Mouse (Mus musculus) adrenal gland (tissue): ENCODE measurements at regions not wholly inside any gene's neighbourhood (a gene's known extent, or its start where the extent isn't known, plus 50 kb on each side); places are given as distances from the start of the nearest gene placed in this dataset.

Experiments
- intact Hi-C: fragments of 180-260 bp; cut with DNase I; formaldehyde crosslinking; loops from one replicate; pipeline ENCODE4 v1.15.1; 2025

- intact Hi-C loops = no loop called here
These were observed 543.7 kb downstream of the Nfib start for GRCm38 (mm10) chr4:82161818-82162217.

- intact Hi-C loops = no loop called here
These were observed 544.3 kb downstream of the Nfib start for GRCm38 (mm10) chr4:82161232-82161631.

DNA sequence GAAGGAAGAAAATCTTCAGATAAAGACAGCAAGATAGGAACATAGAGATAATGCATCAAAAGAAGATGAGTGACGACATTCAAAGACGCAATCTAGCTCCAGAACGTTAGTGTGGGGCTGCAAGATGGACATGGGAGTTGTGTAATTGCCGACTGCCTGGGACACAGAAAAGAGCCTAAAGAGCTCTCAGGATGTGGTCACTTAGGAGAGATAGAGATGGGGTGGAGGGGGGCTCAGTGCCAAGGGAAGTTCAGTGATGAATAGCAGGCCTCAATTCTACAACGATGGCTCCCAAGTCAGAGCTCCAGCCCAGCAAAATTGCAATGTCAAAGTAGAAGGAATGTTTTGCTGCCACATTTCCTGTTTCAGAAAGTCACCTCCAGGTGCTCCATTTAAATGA is 545.3 kb downstream of the Nfib start:
- intact Hi-C loops = no loop called here

GRCm38 (mm10) chr4:82155642-82156320 is 549.8 kb downstream of the Nfib start:
- intact Hi-C loops = no loop called here

DNA sequence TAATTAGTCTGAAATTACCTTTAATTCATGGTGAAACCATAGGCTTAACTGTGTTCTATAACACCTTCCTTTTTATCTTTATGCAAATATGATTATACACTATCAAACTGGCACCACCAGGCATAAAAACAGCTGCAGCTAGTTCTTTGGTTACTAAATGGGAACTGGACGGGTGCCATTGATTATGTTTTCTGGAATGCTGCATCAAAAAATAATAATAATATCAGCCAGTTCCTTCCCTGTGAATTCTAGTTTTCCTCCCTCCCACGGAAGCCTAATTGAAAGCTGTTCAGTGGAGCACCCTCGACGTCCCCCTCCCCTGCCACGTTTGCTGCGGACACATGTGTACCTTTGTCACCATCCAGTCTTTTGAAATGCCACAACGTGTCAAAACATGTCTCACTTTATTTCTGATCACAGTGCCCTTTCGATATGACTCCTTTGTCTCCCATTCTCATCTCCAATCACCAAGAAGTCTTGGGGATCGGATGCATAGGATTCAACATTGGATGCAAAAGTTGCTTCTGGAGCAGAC is 551.5 kb downstream of the Nfib start:
- intact Hi-C loops = no loop called here

- intact Hi-C loops = no loop called here
These were observed 551.9 kb downstream of the Nfib start for GRCm38 (mm10) chr4:82153604-82154003.

GRCm38 (mm10) chr4:82149957-82150356 is 555.6 kb downstream of the Nfib start:
- intact Hi-C loops = no loop called here

DNA sequence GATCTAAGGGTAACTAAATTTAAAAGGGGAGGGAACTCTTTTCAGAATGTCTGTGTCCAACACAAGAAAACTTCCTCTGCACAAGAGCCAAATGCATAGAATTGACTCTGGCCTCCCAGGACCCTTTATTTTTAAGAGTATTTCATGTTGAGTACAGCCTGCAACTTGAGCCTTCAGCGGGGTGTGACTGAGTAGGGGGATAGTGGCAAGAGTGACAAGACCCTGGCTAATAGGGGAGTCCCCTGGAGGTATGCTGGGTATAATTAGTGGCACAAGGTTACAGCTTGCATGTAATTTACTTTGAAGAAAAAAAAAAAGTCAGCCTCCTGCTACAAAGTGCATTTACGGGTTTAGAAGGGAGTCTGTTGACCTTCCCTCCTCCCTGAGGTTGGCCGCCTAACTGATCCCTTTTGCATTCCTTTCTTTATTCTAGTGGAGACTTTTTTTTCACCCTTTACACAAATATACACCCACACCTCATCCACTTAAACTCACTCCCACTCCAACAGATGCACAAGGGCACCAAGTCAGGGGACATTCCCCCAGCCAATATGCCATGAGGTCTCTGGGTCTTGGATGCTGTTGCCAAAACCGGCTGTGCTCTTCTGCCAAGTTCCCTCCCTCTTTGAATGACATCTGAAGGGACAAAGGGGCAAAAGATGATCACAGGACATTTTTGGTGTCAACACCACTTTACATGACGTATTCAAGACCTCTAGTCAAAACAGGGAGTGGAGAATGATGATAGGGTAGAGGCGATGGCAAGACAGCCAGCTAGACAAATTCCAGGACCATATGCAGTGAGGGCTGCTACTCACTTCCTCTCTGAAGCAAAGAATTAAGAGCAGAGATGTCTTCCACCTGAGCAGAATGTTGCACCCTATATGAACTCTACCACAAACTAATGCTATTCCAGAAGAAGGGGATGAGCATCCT is 557.2 kb downstream of the Nfib start:
- intact Hi-C loops = no loop called here

DNA sequence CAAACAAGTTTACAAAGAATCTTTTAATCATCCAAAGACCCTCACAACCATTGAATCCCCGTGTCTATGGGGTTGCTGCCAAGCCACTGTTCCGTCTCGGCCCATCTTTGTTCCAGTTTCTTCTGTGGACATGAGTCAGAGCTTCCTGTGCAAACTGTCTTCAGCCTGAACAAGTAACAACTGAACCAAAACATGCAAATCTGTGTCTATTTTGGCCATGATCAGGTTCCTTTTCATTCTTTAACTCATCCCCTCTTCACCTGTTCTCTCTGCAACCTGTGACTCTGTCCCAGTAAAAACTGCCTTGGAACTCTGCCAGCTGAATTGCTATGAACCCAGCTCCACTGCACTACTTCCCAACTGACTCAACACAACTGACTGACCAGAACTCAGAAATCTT is 563.2 kb downstream of the Nfib start:
- intact Hi-C loops = no loop called here

DNA sequence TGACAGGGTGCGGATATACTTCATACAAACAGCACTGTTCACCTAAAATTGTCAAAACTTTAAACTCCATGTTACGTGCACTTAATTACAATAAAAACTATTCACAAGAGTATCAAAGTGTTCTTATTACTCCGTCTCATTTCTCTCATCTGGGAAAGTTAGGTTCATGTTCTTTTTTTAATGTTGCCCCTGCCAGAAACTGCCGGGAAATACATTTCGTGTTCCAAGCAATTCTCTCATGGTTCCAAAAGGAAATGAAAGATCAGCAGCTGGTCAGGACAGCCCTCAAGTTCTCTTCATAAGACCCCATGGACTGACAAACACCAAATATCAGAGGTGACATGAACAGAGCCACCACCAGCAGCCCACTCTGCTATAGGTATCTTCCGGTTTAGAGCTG is 565.7 kb downstream of the Nfib start:
- intact Hi-C loops = no loop called here

GRCm38 (mm10) chr4:82139016-82139415 is 566.5 kb downstream of the Nfib start:
- intact Hi-C loops = no loop called here

- intact Hi-C loops = no loop called here
These were observed 572.7 kb downstream of the Nfib start for GRCm38 (mm10) chr4:82132851-82133250.

DNA sequence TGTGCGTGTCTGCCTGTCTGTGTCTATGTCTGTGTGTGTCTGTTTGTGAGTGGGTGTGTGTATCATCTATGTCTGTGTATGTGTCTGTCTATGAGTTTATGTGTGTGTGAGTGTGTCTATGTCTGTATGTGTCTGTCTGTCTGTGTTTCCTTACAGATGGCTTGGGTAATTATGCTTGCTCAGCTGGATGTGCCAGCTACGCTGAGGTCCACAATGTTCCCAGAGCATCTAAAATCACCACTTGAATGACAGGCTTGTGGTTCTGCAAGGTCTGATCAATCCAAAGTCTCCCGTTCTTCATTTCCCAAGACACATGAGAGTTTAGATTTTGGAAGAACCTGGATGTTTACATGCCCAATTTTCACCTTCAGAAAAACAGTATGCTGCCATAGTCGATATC is 573.2 kb downstream of the Nfib start:
- intact Hi-C loops = no loop called here

- intact Hi-C loops = no loop called here
These were observed 576.1 kb downstream of the Nfib start for GRCm38 (mm10) chr4:82129471-82129870.

GRCm38 (mm10) chr4:82123733-82124132 is 581.8 kb downstream of the Nfib start:
- intact Hi-C loops = no loop called here

- intact Hi-C loops = no loop called here
These were observed 582.4 kb downstream of the Nfib start for GRCm38 (mm10) chr4:82123101-82123500.

GRCm38 (mm10) chr4:82120796-82121195 is 584.8 kb downstream of the Nfib start:
- intact Hi-C loops = no loop called here

DNA sequence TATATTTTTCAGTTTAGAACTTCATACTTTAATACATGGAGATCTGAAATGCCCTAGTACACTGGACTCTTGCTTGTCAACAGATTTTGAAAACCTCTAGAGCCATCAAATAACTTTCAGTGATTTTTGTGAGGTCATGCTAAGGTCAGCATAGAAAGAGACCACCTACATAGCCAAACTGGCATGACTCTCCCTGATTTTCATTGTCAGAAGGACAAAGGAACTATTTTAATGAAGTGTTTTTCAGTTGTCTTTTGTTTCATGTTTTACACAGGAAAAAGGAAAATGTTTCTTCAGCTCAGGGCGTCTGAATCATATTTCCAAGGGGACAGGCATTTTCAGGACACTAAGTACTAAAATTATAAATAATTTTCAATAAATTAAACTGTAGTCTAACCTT is 585.2 kb downstream of the Nfib start:
- intact Hi-C loops = no loop called here

- intact Hi-C loops = no loop called here
These were observed 603.7 kb downstream of the Nfib start for GRCm38 (mm10) chr4:82101837-82102236.

DNA sequence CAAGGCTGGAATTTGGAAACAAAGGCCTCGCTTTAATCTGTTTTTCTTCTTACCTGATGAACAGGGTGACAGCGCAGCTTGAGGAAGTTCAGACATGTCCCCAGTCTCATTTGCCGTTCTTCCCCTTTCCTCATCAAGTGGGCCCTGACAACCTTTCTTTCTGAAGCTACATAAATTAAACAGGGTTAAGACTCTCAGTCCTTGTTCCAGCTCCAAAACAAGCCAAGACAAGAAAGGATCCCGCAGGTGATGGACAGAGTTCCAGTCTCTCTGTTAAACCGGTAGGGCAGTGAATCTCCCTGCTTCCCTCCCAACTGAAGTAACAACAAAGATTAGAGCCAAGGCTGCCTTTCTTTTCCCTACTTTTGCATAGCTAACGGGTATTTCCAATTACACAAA is 605.6 kb downstream of the Nfib start:
- intact Hi-C loops = no loop called here

DNA sequence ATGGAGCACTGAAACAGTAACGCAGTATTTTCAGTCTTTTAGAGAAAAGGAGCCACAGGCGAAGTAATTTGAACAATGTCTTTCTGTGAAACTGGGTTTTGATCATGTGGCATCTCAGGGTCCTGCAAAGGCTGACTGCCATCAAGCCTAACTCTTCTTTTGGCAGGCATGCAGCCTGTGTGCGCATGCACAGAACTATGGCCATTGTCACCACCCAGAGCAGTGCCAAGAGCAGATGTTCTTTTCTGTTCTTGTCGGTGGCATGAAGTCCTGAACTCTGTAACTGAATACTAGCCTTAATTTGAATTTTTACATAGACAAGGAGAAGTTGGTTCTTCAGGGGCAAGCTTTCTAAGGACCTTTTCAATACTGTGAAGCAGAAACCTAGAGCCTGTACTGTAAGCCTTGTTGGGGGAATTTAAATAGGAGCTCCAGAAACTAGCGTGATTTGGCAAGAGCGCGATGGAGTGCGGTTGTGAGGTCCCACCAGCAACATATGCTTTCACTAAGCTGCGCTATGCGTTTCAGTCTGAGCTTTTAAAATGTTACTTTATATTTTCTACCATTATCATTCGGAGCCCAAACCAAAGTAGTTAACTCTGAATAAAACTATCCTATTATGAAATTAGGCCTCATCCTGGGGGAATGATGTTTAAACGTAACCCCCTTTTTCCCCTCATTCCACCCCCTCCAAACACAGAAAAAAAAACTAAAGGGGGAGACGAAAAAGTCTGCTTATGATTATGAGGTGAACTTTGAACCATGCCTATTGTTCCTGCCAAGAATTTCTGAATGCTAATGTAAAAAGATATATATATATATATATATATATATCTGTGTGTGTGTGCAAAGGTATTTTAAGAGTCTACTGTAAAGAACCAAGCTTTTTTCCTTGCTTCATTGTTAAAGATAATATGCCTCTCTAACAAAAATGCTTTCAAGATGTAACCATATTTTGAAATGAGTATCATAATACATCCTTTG is 606.3 kb downstream of the Nfib start:
- intact Hi-C loops = no loop called here
